Comparison of ENCODE assay signal across 1 mouse cellular context in the genomic region with DNA sequence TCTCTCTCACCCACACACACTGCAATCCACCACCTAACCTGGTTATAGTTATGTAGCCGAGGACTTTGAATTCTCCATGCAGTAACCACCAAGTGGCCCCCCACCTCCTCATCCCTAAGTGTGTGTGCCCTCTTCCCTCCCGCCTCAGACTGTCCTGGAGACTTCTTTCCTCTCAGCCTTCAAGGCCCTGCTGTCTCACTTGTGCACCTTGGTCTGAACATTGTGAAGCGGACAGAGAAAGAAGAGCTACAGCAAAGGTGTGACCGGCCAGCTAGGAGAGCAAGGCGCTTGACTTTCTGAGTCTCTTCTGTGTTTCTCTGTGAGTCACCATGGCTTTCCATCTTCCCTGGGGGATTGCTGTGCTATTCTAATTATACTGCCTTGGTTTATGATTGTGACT.
TF ChIP-seq lines count a peak whose summit lies in the region.

No protein-coding gene starts in this region.

TF ChIP-seq in CH12.LX, 34 proteins besides CTCF, POLR2A, EP300 and RAD21:
- TF ChIP-seq IRF4 (IDR thresholded peaks at IDR 0.05; ENCODE audit: low read depth, low read length) (0 out of 2 replicates have a peak, but pooled peaks have one; percentile 24), USF1 (IDR thresholded peaks at IDR 0.05; ENCODE audit: low read depth, low read length) (no peak), KAT2A (IDR thresholded peaks at IDR 0.05; ENCODE audit: insufficient replicate concordance, low read length) (no peak), GABPA (IDR thresholded peaks at IDR 0.05; ENCODE audit: insufficient replicate concordance, low read depth, low read length) (no peak), ZC3H11A (IDR thresholded peaks at IDR 0.05; ENCODE audit: low read depth, low read length) (no peak)
